Mouse (Mus musculus): ENCODE measurements around the gene Gstp2. TPM values are rescaled to one million over a fixed set of nuclear protein-coding genes. Genes with fewer than 3 reads are reported as not detected.
"Not testable (repeated sequence)": the region's sequence is repeated elsewhere in the genome, so short reads cannot be mapped to it uniquely, and the experiment has no call there.

The Gstp2 gene
- total and polyA plus RNA-seq, 2 experiments from 2014 or later, result 9.7 to 17.0 TPM

DNA sequence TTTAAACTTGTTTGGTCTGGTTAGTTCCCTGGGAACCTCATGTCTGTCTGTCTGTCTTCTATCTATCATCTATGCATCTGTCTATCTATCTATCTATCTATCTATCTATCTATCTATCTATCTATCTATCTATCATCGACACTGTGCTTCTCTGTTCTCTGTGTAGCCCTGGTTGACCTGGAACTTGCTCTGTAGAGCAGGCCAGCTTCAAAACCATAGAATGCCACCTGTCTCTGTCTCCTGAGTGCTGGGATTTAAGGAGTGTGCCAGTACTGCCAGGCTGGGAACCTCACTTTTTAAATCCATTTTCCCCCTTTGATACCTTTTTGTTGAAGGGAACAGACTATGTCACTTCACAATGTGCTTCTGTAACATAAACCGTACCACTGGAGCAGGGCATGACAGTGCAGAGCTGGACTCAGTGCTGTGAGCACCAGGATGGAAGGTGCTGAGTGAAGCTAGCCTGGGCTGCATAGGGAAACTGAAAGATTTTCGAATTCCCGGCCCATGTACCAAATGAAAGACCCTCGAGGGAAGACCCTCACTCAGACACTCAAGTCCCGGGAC is 15.2 kb upstream of the Gstp2 start:
- H3K4me1 ChIP-seq (ENCODE audit: control insufficient read depth, insufficient read depth), result no peaks in the 10 kb centered on the region
- H3K36me3 ChIP-seq (replicated peaks; ENCODE audit: control insufficient read depth, insufficient read depth, low read length), result no peaks in the 10 kb centered on the region
- WGBS, result 81% methylated on average over 5 of the region's 6 CpGs
- H3K27ac ChIP-seq (ENCODE audit: low read depth), result no peak overlapping the region
- DNase-seq (ENCODE audit: low spot score), result no peak
- no peaks in the 10 kb centered on the region for H3K27me3 ChIP-seq (ENCODE audit: control insufficient read depth, insufficient read depth, low read length)
- no peaks in the 10 kb centered on the region for H3K9me3 ChIP-seq (replicated peaks; ENCODE audit: control insufficient read depth, low read length)
- TF ChIP-seq CTCF (IDR thresholded peaks at IDR 0.05; ENCODE audit: low read depth) (no peak), EP300 (IDR thresholded peaks at IDR 0.05; ENCODE audit: low read depth) (no peak)
- no peak overlapping the region for H3K4me3 ChIP-seq (ENCODE audit: low read depth, low read length)
- no peak for ATAC-seq (ENCODE audit: insufficient read depth, low read depth)
- no peak overlapping the region for H3K4me2 ChIP-seq (ENCODE audit: low read depth, low read length)
- H3K9ac ChIP-seq (replicated peaks; ENCODE audit: low read depth, low read length), result no peak overlapping the region

DNA sequence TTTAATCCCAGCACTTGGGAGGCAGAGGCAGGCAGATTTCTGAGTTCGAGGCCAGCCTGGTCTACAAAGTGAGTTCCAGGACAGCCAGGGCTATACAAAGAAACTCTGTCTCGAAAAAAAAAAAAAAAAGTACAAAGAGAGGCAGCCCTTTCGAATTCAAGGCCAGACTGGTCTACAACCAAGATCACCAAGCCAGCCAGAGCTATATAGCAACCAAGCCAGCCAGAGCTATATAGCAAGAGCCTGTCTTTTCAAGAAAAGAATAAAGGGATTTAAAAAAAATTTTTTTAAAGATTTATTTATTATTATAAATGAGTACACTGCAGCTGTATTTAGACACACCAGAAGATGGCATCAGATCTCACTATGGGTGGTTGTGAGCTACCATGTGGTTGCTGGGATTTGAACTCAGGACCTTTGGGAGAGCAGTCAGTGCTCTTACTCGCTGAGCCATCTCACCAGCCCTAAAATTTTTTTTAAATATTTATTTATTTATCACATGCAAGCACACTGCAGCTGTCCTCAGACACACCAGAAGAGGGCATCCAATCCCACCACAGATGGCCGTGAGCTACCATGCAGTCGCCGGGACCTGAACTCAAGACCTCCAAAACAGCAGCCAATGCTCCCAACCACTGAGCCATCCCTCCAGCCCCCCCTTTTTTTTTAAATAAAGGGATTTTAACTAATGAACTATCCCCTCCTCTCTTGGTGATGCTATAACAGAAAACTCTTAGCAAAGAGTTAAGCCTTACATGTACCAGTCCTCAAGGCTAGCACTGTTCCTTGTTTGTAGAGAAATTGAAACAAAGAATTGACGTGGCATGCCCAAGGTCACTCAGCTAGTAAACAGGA is 14.4 kb upstream of the Gstp2 start:
- not testable (repeated sequence) for ATAC-seq (ENCODE audit: insufficient read depth, low read depth); DNase-seq (ENCODE audit: low spot score); H3K4me3 ChIP-seq (ENCODE audit: low read depth, low read length); H3K9ac ChIP-seq (replicated peaks; ENCODE audit: low read depth, low read length); H3K9me3 ChIP-seq (replicated peaks; ENCODE audit: control insufficient read depth, low read length); H3K4me2 ChIP-seq (ENCODE audit: low read depth, low read length); H3K27me3 ChIP-seq (ENCODE audit: control insufficient read depth, insufficient read depth, low read length); H3K4me1 ChIP-seq (ENCODE audit: control insufficient read depth, insufficient read depth); H3K27ac ChIP-seq (ENCODE audit: low read depth); H3K36me3 ChIP-seq (replicated peaks; ENCODE audit: control insufficient read depth, insufficient read depth, low read length)
- WGBS, result 89% methylated on average over 8 of the region's 8 CpGs

GRCm38 (mm10) chr19:4059069-4059740 is 13.4 kb upstream of the Gstp2 start, which contains the start of gene Gstp3:
Gstp3 (minus strand) TSS chr19:4059569.
- TF ChIP-seq EP300 (IDR thresholded peaks at IDR 0.05; ENCODE audit: low read depth), result no peak
- TF ChIP-seq CTCF (IDR thresholded peaks at IDR 0.05; ENCODE audit: low read depth), result no peak
- H3K36me3 ChIP-seq (replicated peaks; ENCODE audit: control insufficient read depth, insufficient read depth, low read length), result no peaks in the 10 kb centered on the region

GRCm38 (mm10) chr19:4058581-4058980 is 12.8 kb upstream of the Gstp2 start:
- 80% methylated on average over 5 of the region's 5 CpGs for WGBS
- TF ChIP-seq EP300 (IDR thresholded peaks at IDR 0.05; ENCODE audit: low read depth) (no peak), CTCF (IDR thresholded peaks at IDR 0.05; ENCODE audit: low read depth) (no peak)

More at GRCm38 (mm10) chr19:4059069-4059740, 13.4 kb upstream of the Gstp2 start, which contains the start of gene Gstp3:
- H3K27ac ChIP-seq (ENCODE audit: low read depth), result no peak within 1 kb of the TSS
- WGBS, result 64% methylated on average over 15 of the region's 15 CpGs
- no peaks in the 10 kb centered on the region for H3K27me3 ChIP-seq (ENCODE audit: control insufficient read depth, insufficient read depth, low read length)
- DNase-seq (ENCODE audit: low spot score) (no peak), ATAC-seq (ENCODE audit: insufficient read depth, low read depth) (no peak)
- no peaks in the 10 kb centered on the region for H3K4me1 ChIP-seq (ENCODE audit: control insufficient read depth, insufficient read depth)
- no peak within 1 kb of the TSS for H3K4me3 ChIP-seq (ENCODE audit: low read depth, low read length)
- no peak within 1 kb of the TSS for H3K4me2 ChIP-seq (ENCODE audit: low read depth, low read length)
- no peaks in the 10 kb centered on the region for H3K9me3 ChIP-seq (replicated peaks; ENCODE audit: control insufficient read depth, low read length)
- H3K9ac ChIP-seq (replicated peaks; ENCODE audit: low read depth, low read length), result no peak within 1 kb of the TSS

GRCm38 (mm10) chr19:4057962-4058361 is 12.1 kb upstream of the Gstp2 start:
- DNase-seq (ENCODE audit: low spot score) (no peak), ATAC-seq (ENCODE audit: insufficient read depth, low read depth) (no peak)
- no peak overlapping the region for H3K4me3 ChIP-seq (ENCODE audit: low read depth, low read length)
- no peaks in the 10 kb centered on the region for H3K4me1 ChIP-seq (ENCODE audit: control insufficient read depth, insufficient read depth)
- H3K36me3 ChIP-seq (replicated peaks; ENCODE audit: control insufficient read depth, insufficient read depth, low read length), result no peaks in the 10 kb centered on the region
- no peaks in the 10 kb centered on the region for H3K27me3 ChIP-seq (ENCODE audit: control insufficient read depth, insufficient read depth, low read length)
- H3K9ac ChIP-seq (replicated peaks; ENCODE audit: low read depth, low read length), result no peak overlapping the region
- no peak overlapping the region for H3K27ac ChIP-seq (ENCODE audit: low read depth)
- H3K9me3 ChIP-seq (replicated peaks; ENCODE audit: control insufficient read depth, low read length), result no peaks in the 10 kb centered on the region
- TF ChIP-seq CTCF (IDR thresholded peaks at IDR 0.05; ENCODE audit: low read depth) (no peak), EP300 (IDR thresholded peaks at IDR 0.05; ENCODE audit: low read depth) (no peak)
- WGBS, result 97% methylated on average over 7 of the region's 7 CpGs
- no peak overlapping the region for H3K4me2 ChIP-seq (ENCODE audit: low read depth, low read length)

More at GRCm38 (mm10) chr19:4058581-4058980, 12.8 kb upstream of the Gstp2 start:
- H3K36me3 ChIP-seq (replicated peaks; ENCODE audit: control insufficient read depth, insufficient read depth, low read length), result no peaks in the 10 kb centered on the region
- H3K4me3 ChIP-seq (ENCODE audit: low read depth, low read length), result no peak overlapping the region
- no peak overlapping the region for H3K4me2 ChIP-seq (ENCODE audit: low read depth, low read length)
- DNase-seq (ENCODE audit: low spot score) (no peak), ATAC-seq (ENCODE audit: insufficient read depth, low read depth) (no peak)
- H3K27me3 ChIP-seq (ENCODE audit: control insufficient read depth, insufficient read depth, low read length), result no peaks in the 10 kb centered on the region
- no peaks in the 10 kb centered on the region for H3K4me1 ChIP-seq (ENCODE audit: control insufficient read depth, insufficient read depth)
- H3K9ac ChIP-seq (replicated peaks; ENCODE audit: low read depth, low read length), result no peak overlapping the region
- H3K9me3 ChIP-seq (replicated peaks; ENCODE audit: control insufficient read depth, low read length), result no peaks in the 10 kb centered on the region
- H3K27ac ChIP-seq (ENCODE audit: low read depth), result no peak overlapping the region
